Mouse (Mus musculus) mesoderm, embryonic 11.5 days (tissue): Measurements from ENCODE around the gene Dcaf11.

Experiments
- DNase-seq: peaks from one replicate; pipeline ENCODE4 v3.0.0-alpha.2; 2012; ENCODE audit warnings: low read depth, low spot score

Gene Dcaf11

GRCm38 (mm10) chr14:55584702-55585565 is 25.1 kb downstream of the Dcaf11 start, which contains the start of gene Emc9:
Gene Emc9, minus strand, starts transcription at chr14:55585302.
- DNase-seq = peak; percentile 51

GRCm38 (mm10) chr14:55585566-55585960 is 25.8 kb downstream of the Dcaf11 start:
- DNase-seq = no peak

GRCm38 (mm10) chr14:55586149-55586548 is 26.3 kb downstream of the Dcaf11 start:
- DNase-seq = no peak

GRCm38 (mm10) chr14:55589271-55589670 is 29.5 kb downstream of the Dcaf11 start:
- DNase-seq = no peak

- no peak for DNase-seq
Observed at GRCm38 (mm10) chr14:55589771-55590448, 30.1 kb downstream of the Dcaf11 start.

GRCm38 (mm10) chr14:55590748-55591330 is 31.0 kb downstream of the Dcaf11 start, which contains the start of gene Psme2:
Gene Psme2, minus strand, starts transcription at chr14:55591113.
- DNase-seq = peak; percentile 96

- peak; percentile 93 for DNase-seq
Observed at GRCm38 (mm10) chr14:55591331-55591891, 31.6 kb downstream of the Dcaf11 start, which contains the start of gene Rnf31. Gene Rnf31, plus strand, starts transcription at chr14:55591708.

GRCm38 (mm10) chr14:55592226-55592625 is 32.4 kb downstream of the Dcaf11 start:
- DNase-seq = no peak

- DNase-seq = no peak
Observed at GRCm38 (mm10) chr14:55596036-55596690, 36.4 kb downstream of the Dcaf11 start.

GRCm38 (mm10) chr14:55598521-55599390 is 39.0 kb downstream of the Dcaf11 start:
- DNase-seq = no peak

GRCm38 (mm10) chr14:55603271-55603632 is 43.4 kb downstream of the Dcaf11 start, which contains the start of gene Irf9:
Gene Irf9, plus strand, starts transcription at chr14:55603571.
- no peak for DNase-seq

- DNase-seq = peak; percentile 86
Observed at GRCm38 (mm10) chr14:55603633-55604576, 44.1 kb downstream of the Dcaf11 start.

GRCm38 (mm10) chr14:55604823-55605222 is 45.0 kb downstream of the Dcaf11 start:
- DNase-seq = no peak

GRCm38 (mm10) chr14:55605743-55606459 is 46.1 kb downstream of the Dcaf11 start:
- no peak for DNase-seq

GRCm38 (mm10) chr14:55608339-55608738 is 48.5 kb downstream of the Dcaf11 start:
- DNase-seq = no peak

GRCm38 (mm10) chr14:55613346-55613745 is 53.5 kb downstream of the Dcaf11 start:
- DNase-seq = no peak

- no peak for DNase-seq
Observed at GRCm38 (mm10) chr14:55614565-55615178, 54.9 kb downstream of the Dcaf11 start.

- no peak for DNase-seq
Observed at GRCm38 (mm10) chr14:55615876-55616275, 56.1 kb downstream of the Dcaf11 start.
